In the genomic region with DNA sequence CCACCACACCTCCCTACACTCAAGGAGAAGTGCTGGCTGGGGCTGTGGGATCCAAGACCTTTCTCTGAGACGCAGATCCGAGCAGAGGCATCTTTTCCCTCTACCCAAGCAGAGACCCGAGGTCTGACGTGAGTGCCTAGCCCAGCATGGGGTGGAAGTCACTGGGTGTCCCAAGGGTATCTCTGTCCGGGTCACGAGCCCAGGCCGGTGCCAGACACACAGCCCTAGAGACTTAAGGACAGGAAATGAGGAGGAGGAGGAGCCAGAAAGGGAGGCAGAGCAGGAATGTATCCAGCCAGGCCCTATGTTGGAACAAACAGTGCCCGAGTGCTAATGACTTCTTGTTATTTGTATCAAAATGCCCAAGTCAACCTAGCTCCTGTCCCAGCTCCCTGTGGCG, we compare ENCODE assay signal across 12 mouse cellular contexts. TPM values are rescaled to one million over a fixed set of nuclear protein-coding genes. Genes with fewer than 3 reads are reported as not detected.
DNase-seq lines count a peak whose midpoint lies in the region; ATAC-seq and TF ChIP-seq lines count a peak whose summit lies in the region.
"Had no signal": no experiment of that assay in that cellular context is flagged by ENCODE, and none has a peak within 500 bp of the region (broad histone marks: within the 10 kb centered on the region; RNA-seq: fewer than 3 reads in every experiment).

No protein-coding gene starts in this region.

- peak overlapping the region; percentile 13; the same call in 1 of the 2 replicates for H3K4me3 ChIP-seq in layer of hippocampus, adult 2 months
- peak overlapping the region; percentile 9 for H3K4me3 ChIP-seq in lung, adult 2 months (replicated peaks; ENCODE audit: extremely low read depth, low read depth, low read length)
- no peak overlapping the region for H3K4me3 ChIP-seq in forebrain, postnatal 0 days (ENCODE audit: low read depth, low read length)
- H3K4me3 ChIP-seq: neural tube, embryonic 13.5 days had no signal

- peak overlapping the region; percentile 46; the same call in 1 of the 2 replicates for H3K27ac ChIP-seq in layer of hippocampus, adult 2 months
- no peak overlapping the region for H3K27ac ChIP-seq in forebrain, postnatal 0 days (ENCODE audit: low read depth, low read length)
- H3K27ac ChIP-seq: liver, embryonic 14.5 days; neural tube, embryonic 13.5 days; stomach, postnatal 0 days had no signal

- H3K36me3 ChIP-seq in forebrain, postnatal 0 days (ENCODE audit: insufficient read depth): peaks cover 8% of the 10 kb centered on the region

- no peak overlapping the region for H3K9ac ChIP-seq in forebrain, postnatal 0 days
- H3K9ac ChIP-seq: liver, embryonic 14.5 days; neural tube, embryonic 13.5 days had no signal

- no peaks in the 10 kb centered on the region for H3K27me3 ChIP-seq in forebrain, postnatal 0 days (ENCODE audit: insufficient read depth, low read length)

- intact Hi-C loops in heart, postnatal 14 days (cut with DNase I): no loop called here

- WGBS in lung, adult 2 months: 34% methylated on average over 9 of the region's 9 CpGs
- WGBS in forebrain, postnatal 0 days: 73% methylated on average over 9 of the region's 9 CpGs

- no peak for DNase-seq in layer of hippocampus, adult 2 months (ENCODE audit: low spot score in 2 of 2)
- no peak for DNase-seq in layer of hippocampus, postnatal 36 days
- DNase-seq in heart, postnatal 14 days: peak; percentile 55 to 60
- peak; percentile 43 for DNase-seq in lung, adult 2 months
- no peak for DNase-seq in adipocyte (ENCODE audit: low spot score)
- DNase-seq in forebrain, postnatal 0 days: no peak
- DNase-seq in cerebellum, adult 11 months: no peak
- DNase-seq: right cerebral cortex, postnatal 14 days had no signal

- no peaks in the 10 kb centered on the region for H3K9me3 ChIP-seq in forebrain, postnatal 0 days (ENCODE audit: low read length)
- H3K9me3 ChIP-seq: neural tube, embryonic 13.5 days had no signal

- H3K4me1 ChIP-seq in lung, adult 2 months (ENCODE audit: control insufficient read depth, insufficient read depth, low read length): peaks cover 23% of the 10 kb centered on the region
- H3K4me1 ChIP-seq in forebrain, postnatal 0 days (ENCODE audit: insufficient read depth): peaks cover 7% of the 10 kb centered on the region; the same call in 1 of the 2 replicates

- TF ChIP-seq POLR2A in lung, adult 2 months (IDR thresholded peaks at IDR 0.05; ENCODE audit: borderline replicate concordance, extremely low read depth, low read depth, low read length): 0 out of 2 replicates have a peak, but pooled peaks have one; percentile 12

- H3K4me2 ChIP-seq in forebrain, postnatal 0 days (ENCODE audit: low read depth): no peak overlapping the region
- H3K4me2 ChIP-seq: midbrain, embryonic 11.5 days; neural tube, embryonic 13.5 days had no signal

- ATAC-seq in forebrain, postnatal 0 days: no peak

- TF ChIP-seq CTCF in layer of hippocampus, adult 2 months (conservative IDR thresholded peaks at IDR 0.05): no peak
- no peak for TF ChIP-seq CTCF in lung, adult 2 months (IDR thresholded peaks at IDR 0.05; ENCODE audit: insufficient read depth, low read length)
- TF ChIP-seq CTCF in forebrain, postnatal 0 days (IDR thresholded peaks at IDR 0.05; ENCODE audit: low read depth): no peak

RNA-seq across cellular contexts. Expression of a gene that starts 5.0 kb away (rescaled TPM):
- total RNA-seq in layer of hippocampus, adult 2 months (2021): 10 to 100 TPM; 45.5 to 46.8 TPM
- total RNA-seq in layer of hippocampus, postnatal 36 days (2021): 10 to 100 TPM; 41.0 to 59.9 TPM
- total RNA-seq in heart, postnatal 14 days (2021): 10 to 100 TPM; 32.7 to 34.3 TPM
- polyA plus RNA-seq in lung, adult 2 months (2012; rRNA removed): 94.2 and 133 TPM in 2 replicates
- 16.6 and 22.0 TPM in 2 replicates for total RNA-seq in forebrain, postnatal 0 days (2014; rRNA removed)
- 6.5 and 8.7 TPM in 2 replicates for polyA plus RNA-seq in forebrain, postnatal 0 days (2015; fragmentation: Nextera tagmentation; extraction: Ambion mirVana)

RNA-seq across cellular contexts. Expression of a gene that starts 15.6 kb away (rescaled TPM):
- 100 to 1,000 TPM; 133 to 135 TPM for total RNA-seq in layer of hippocampus, adult 2 months (2021)
- 100 to 1,000 TPM; 133 to 137 TPM for total RNA-seq in layer of hippocampus, postnatal 36 days (2021)
- 10 to 100 TPM; 78.3 to 78.9 TPM for total RNA-seq in heart, postnatal 14 days (2021)
- 158 and 174 TPM in 2 replicates for polyA plus RNA-seq in lung, adult 2 months (2012; rRNA removed)
- 40.2 and 56.4 TPM in 2 replicates for total RNA-seq in forebrain, postnatal 0 days (2014; rRNA removed)
- polyA plus RNA-seq in forebrain, postnatal 0 days (2015; fragmentation: Nextera tagmentation; extraction: Ambion mirVana): 123 and 135 TPM in 2 replicates

RNA-seq across cellular contexts. Expression of a gene that starts 31.6 kb away (rescaled TPM):
- under 1 TPM; 0.59 to 0.96 TPM for total RNA-seq in layer of hippocampus, adult 2 months (2021)
- under 1 TPM; 0.27 to 0.71 TPM for total RNA-seq in layer of hippocampus, postnatal 36 days (2021)
- 1 to 10 TPM; 1.8 to 4.9 TPM for total RNA-seq in heart, postnatal 14 days (2021)
- polyA plus RNA-seq in lung, adult 2 months (2012; rRNA removed): 4.0 and 18.9 TPM in 2 replicates
- 0.14 and 0.15 TPM in 2 replicates for total RNA-seq in forebrain, postnatal 0 days (2014; rRNA removed)
- 0.18 and 0.34 TPM in 2 replicates for polyA plus RNA-seq in forebrain, postnatal 0 days (2015; fragmentation: Nextera tagmentation; extraction: Ambion mirVana)

RNA-seq across cellular contexts. Expression of a gene that starts 57.1 kb away (rescaled TPM):
- 10 to 100 TPM; 25.6 to 25.9 TPM for total RNA-seq in layer of hippocampus, adult 2 months (2021)
- 10 to 100 TPM; 21.0 to 23.3 TPM for total RNA-seq in layer of hippocampus, postnatal 36 days (2021)
- 10 to 100 TPM; 11.5 to 12.4 TPM for total RNA-seq in heart, postnatal 14 days (2021)
- 3.1 and 5.0 TPM in 2 replicates for polyA plus RNA-seq in lung, adult 2 months (2012; rRNA removed)
- total RNA-seq in forebrain, postnatal 0 days (2014; rRNA removed): 39.6 and 45.5 TPM in 2 replicates
- 45.6 and 47.7 TPM in 2 replicates for polyA plus RNA-seq in forebrain, postnatal 0 days (2015; fragmentation: Nextera tagmentation; extraction: Ambion mirVana)

Comparison
In these comparisons a context has a peak if more than half of its experiments do, and no peak if none do; other contexts are left out.
1. DNase-seq: peak in heart, postnatal 14 days (2 of 2) and lung, adult 2 months (single experiment); none in layer of hippocampus, adult 2 months (0 of 2), layer of hippocampus, postnatal 36 days (0 of 2), adipocyte (single experiment), forebrain, postnatal 0 days (single experiment) and cerebellum, adult 11 months (single experiment).